Mouse (Mus musculus) myocyte (in vitro differentiated cells): Measurements from ENCODE around the gene Trhde. TPM values are rescaled to one million over a fixed set of nuclear protein-coding genes. Genes with fewer than 3 reads are reported as not detected.

ENCODE experiments used
- H3K27me3 ChIP-seq: one replicate; pipeline ENCODE4 v1.6.1; 2011; ENCODE audit not compliant: control insufficient read depth, insufficient read depth, insufficient read length
- H3K36me3 ChIP-seq: one replicate; pipeline ENCODE4 v1.6.1; 2011; ENCODE audit not compliant: control insufficient read depth, insufficient read depth
- H3K4me2 ChIP-seq: one replicate; pipeline ENCODE4 v1.6.1; 2011; ENCODE audit warnings: low read depth, control low read depth
- H3K4me3 ChIP-seq: one replicate; pipeline ENCODE4 v1.5.1; 2011; ENCODE audit warnings: mild to moderate bottlenecking, control low read depth, moderate library complexity
- H3K79me2 ChIP-seq: one replicate; pipeline ENCODE4 v1.6.1; 2011; ENCODE audit not compliant: control insufficient read depth, insufficient read depth
- H3ac ChIP-seq: one replicate; pipeline ENCODE4 v1.6.1; 2011; ENCODE audit not compliant: control insufficient read depth, insufficient read length
- CEBPB ChIP-seq: IDR thresholded peaks from 2 replicates; pipeline ENCODE4 v1.6.1; 2011; ENCODE audit warnings: mild to moderate bottlenecking, moderate library complexity; ENCODE audit not compliant: poor library complexity, insufficient read depth, severe bottlenecking
- E2F4 ChIP-seq: IDR thresholded peaks from one replicate; pipeline ENCODE4 v1.6.1; 2011; ENCODE audit warnings: mild to moderate bottlenecking, control low read depth, moderate library complexity; ENCODE audit not compliant: insufficient read depth
- MAX ChIP-seq: IDR thresholded peaks from one replicate; pipeline ENCODE4 v1.6.1; 2011; ENCODE audit warnings: low read depth, mild to moderate bottlenecking, control low read depth
- MYOD1 ChIP-seq, 3 experiments: IDR thresholded peaks; one replicate each; pipeline ENCODE4 v1.6.1; 2011; ENCODE audit warnings: control low read depth in 2 of 3, low read depth in 2 of 3, mild to moderate bottlenecking in 2 of 3, moderate library complexity in 1 of 3; ENCODE audit not compliant: insufficient read length in 2 of 3, control insufficient read depth in 1 of 3
- MYOG ChIP-seq, 3 experiments: IDR thresholded peaks; one replicate each; pipeline ENCODE4 v1.6.1; 2011; ENCODE audit warnings: control low read depth in 2 of 3, low read depth in 2 of 3, mild to moderate bottlenecking in 2 of 3; ENCODE audit not compliant: insufficient read length in 2 of 3, control insufficient read depth in 1 of 3, insufficient read depth in 1 of 3
- POLR2A ChIP-seq: IDR thresholded peaks from one replicate; pipeline ENCODE4 v1.6.1; 2011; ENCODE audit warnings: low read depth, mild to moderate bottlenecking, control low read depth, moderate library complexity; ENCODE audit not compliant: insufficient read length
- POLR2AphosphoS2 ChIP-seq: IDR thresholded peaks from one replicate; pipeline ENCODE4 v1.6.1; 2011; ENCODE audit warnings: low read depth, control low read depth; ENCODE audit not compliant: insufficient read length
- REST ChIP-seq: IDR thresholded peaks from one replicate; pipeline ENCODE4 v1.6.1; 2011; ENCODE audit warnings: mild to moderate bottlenecking, control low read depth, moderate library complexity; ENCODE audit not compliant: insufficient read depth, insufficient read length
- SRF ChIP-seq: IDR thresholded peaks from one replicate; pipeline ENCODE4 v1.6.1; 2011; ENCODE audit warnings: low read depth; ENCODE audit not compliant: control insufficient read depth, insufficient read length
- TCF12 ChIP-seq: IDR thresholded peaks from one replicate; pipeline ENCODE4 v1.6.1; 2011; ENCODE audit warnings: mild to moderate bottlenecking, control low read depth; ENCODE audit not compliant: poor library complexity, insufficient read depth, severe bottlenecking
- TCF3 ChIP-seq: IDR thresholded peaks from one replicate; pipeline ENCODE4 v1.6.1; 2011; ENCODE audit warnings: low read depth, control low read depth; ENCODE audit not compliant: insufficient read length
- USF1 ChIP-seq: IDR thresholded peaks from one replicate; pipeline ENCODE4 v1.6.1; 2011; ENCODE audit warnings: low read depth, mild to moderate bottlenecking, control low read depth, moderate library complexity
- polyA plus RNA-seq: library from polyadenylated mRNA; unstranded; fragments of >200 nt; fragmentation: generic; extraction: Trizol; gene quantifications from one replicate; pipeline ENCODE4 v1.2.1, GENCODE M21; 2012; ENCODE audit warnings: missing spikeins

Gene Trhde
- polyA plus RNA-seq, 1 experiment = 0.22 TPM

- no peak overlapping the region for H3K4me3 ChIP-seq
- peaks cover 4% of the 10 kb centered on the region for H3K27me3 ChIP-seq
- no peak overlapping the region for H3K4me2 ChIP-seq
- TF ChIP-seq TCF12 (no peak), TCF3 (no peak), USF1 (no peak), MYOG (IDR thresholded peaks at IDR 0.05; ENCODE audit: control insufficient read depth in 1 of 3, insufficient read depth in 1 of 3, insufficient read length in 2 of 3, low read depth in 2 of 3) (no peak), POLR2AphosphoS2 (no peak), MYOD1 (IDR thresholded peaks at IDR 0.05; ENCODE audit: control insufficient read depth in 1 of 3, insufficient read length in 2 of 3, low read depth in 2 of 3) (no peak), CEBPB (no peak), E2F4 (no peak), POLR2A (no peak)
- no peak overlapping the region for H3ac ChIP-seq
- no peaks in the 10 kb centered on the region for H3K36me3 ChIP-seq
- H3K79me2 ChIP-seq = no peaks in the 10 kb centered on the region
Measured at GRCm38 (mm10) chr10:114798788-114799187, 3.3 kb downstream of the Trhde start.

- H3K4me2 ChIP-seq = no peak overlapping the region
- TF ChIP-seq CEBPB = no peak
- no peak for TF ChIP-seq POLR2AphosphoS2
- no peak for TF ChIP-seq MYOG (IDR thresholded peaks at IDR 0.05; ENCODE audit: control insufficient read depth in 1 of 3, insufficient read depth in 1 of 3, insufficient read length in 2 of 3, low read depth in 2 of 3)
- TF ChIP-seq E2F4 = no peak
- no peak for TF ChIP-seq MAX
- no peak for TF ChIP-seq MYOD1 (IDR thresholded peaks at IDR 0.05; ENCODE audit: control insufficient read depth in 1 of 3, insufficient read length in 2 of 3, low read depth in 2 of 3)
- no peak for TF ChIP-seq SRF
- no peak for TF ChIP-seq REST
- TF ChIP-seq USF1 = no peak
- TF ChIP-seq TCF12 = no peak
- no peak for TF ChIP-seq POLR2A
- no peak for TF ChIP-seq TCF3
- H3K4me3 ChIP-seq = no peak overlapping the region
- peaks cover 4% of the 10 kb centered on the region for H3K27me3 ChIP-seq
- H3ac ChIP-seq = no peak overlapping the region
- H3K36me3 ChIP-seq = no peaks in the 10 kb centered on the region
- no peaks in the 10 kb centered on the region for H3K79me2 ChIP-seq
Measured at GRCm38 (mm10) chr10:114798218-114798617, 3.9 kb downstream of the Trhde start.

- no peaks in the 10 kb centered on the region for H3K79me2 ChIP-seq
- no peak overlapping the region for H3K4me3 ChIP-seq
- no peak overlapping the region for H3K4me2 ChIP-seq
- H3K36me3 ChIP-seq = no peaks in the 10 kb centered on the region
- no peak for TF ChIP-seq TCF12
- TF ChIP-seq POLR2AphosphoS2 = no peak
- TF ChIP-seq MYOG (IDR thresholded peaks at IDR 0.05; ENCODE audit: control insufficient read depth in 1 of 3, insufficient read depth in 1 of 3, insufficient read length in 2 of 3, low read depth in 2 of 3) = no peak
- TF ChIP-seq E2F4 = no peak
- no peak for TF ChIP-seq SRF
- TF ChIP-seq MAX = no peak
- H3ac ChIP-seq = no peak overlapping the region
- peaks cover 4% of the 10 kb centered on the region for H3K27me3 ChIP-seq
Measured at GRCm38 (mm10) chr10:114797664-114798063, 4.4 kb downstream of the Trhde start.

GRCm38 (mm10) chr10:114796872-114797271 lies 5.2 kb downstream of the Trhde start:
- Histone ChIP-seq H3K4me2 (no peak overlapping the region), H3K4me3 (no peak overlapping the region), H3ac (no peak overlapping the region), H3K79me2 (no peaks in the 10 kb centered on the region), H3K36me3 (no peaks in the 10 kb centered on the region), H3K27me3 (peaks cover 4% of the 10 kb centered on the region)
- no peak for TF ChIP-seq TCF12
- no peak for TF ChIP-seq POLR2AphosphoS2
- TF ChIP-seq E2F4 = no peak
- no peak for TF ChIP-seq USF1
- no peak for TF ChIP-seq CEBPB
- TF ChIP-seq MAX = no peak
- TF ChIP-seq REST = no peak
- TF ChIP-seq POLR2A = no peak
- TF ChIP-seq TCF3 = no peak

GRCm38 (mm10) chr10:114794214-114794613 lies 7.9 kb downstream of the Trhde start:
- Histone ChIP-seq H3ac (no peak overlapping the region), H3K27me3 (no peaks in the 10 kb centered on the region), H3K79me2 (no peaks in the 10 kb centered on the region), H3K4me3 (no peak overlapping the region), H3K4me2 (no peak overlapping the region), H3K36me3 (no peaks in the 10 kb centered on the region)
- TF ChIP-seq REST = no peak
- TF ChIP-seq TCF3 = no peak
- no peak for TF ChIP-seq MYOG (IDR thresholded peaks at IDR 0.05; ENCODE audit: control insufficient read depth in 1 of 3, insufficient read depth in 1 of 3, insufficient read length in 2 of 3, low read depth in 2 of 3)
- TF ChIP-seq USF1 = no peak
- no peak for TF ChIP-seq POLR2A
- no peak for TF ChIP-seq CEBPB
- TF ChIP-seq MYOD1 (IDR thresholded peaks at IDR 0.05; ENCODE audit: control insufficient read depth in 1 of 3, insufficient read length in 2 of 3, low read depth in 2 of 3) = no peak
- TF ChIP-seq SRF = no peak
- TF ChIP-seq TCF12 = no peak
- no peak for TF ChIP-seq E2F4
- no peak for TF ChIP-seq POLR2AphosphoS2
- no peak for TF ChIP-seq MAX
